Mouse (Mus musculus) embryonic facial prominence, embryonic 12.5 days (tissue): ENCODE measurements around the gene Sh2b2. TPM values are rescaled to one million over a fixed set of nuclear protein-coding genes. Genes with fewer than 3 reads are reported as not detected.

Experiments used
- ATAC-seq: fragments of 200-750 bp; cut with Nextera tagmentation; 2 replicates; pipeline ENCODE4 v1.8.0; 2017; ENCODE audit not compliant: insufficient number of reproducible peaks, insufficient read depth, low FRiP score, low TSS enrichment
- H3K27ac ChIP-seq: fragments of 300-500 bp; sonication (generic); 2 replicates; pipeline ENCODE4 v1.5.1; 2016; ENCODE audit warnings: mild to moderate bottlenecking
- H3K27me3 ChIP-seq: fragments of 300-500 bp; sonication (generic); 2 replicates; pipeline ENCODE4 v1.6.1; 2016; ENCODE audit warnings: mild to moderate bottlenecking, moderate library complexity
- H3K36me3 ChIP-seq: fragments of 300-500 bp; sonication (generic); 2 replicates; pipeline ENCODE4 v1.6.1; 2016; ENCODE audit warnings: mild to moderate bottlenecking
- H3K4me1 ChIP-seq: fragments of 300-500 bp; sonication (generic); 2 replicates; pipeline ENCODE4 v1.6.1; 2016
- H3K4me2 ChIP-seq: fragments of 300-500 bp; sonication (generic); replicated peaks from 2 replicates; pipeline ENCODE4 v1.6.1; 2016; ENCODE audit warnings: mild to moderate bottlenecking, moderate library complexity
- H3K4me3 ChIP-seq: fragments of 300-500 bp; sonication (generic); 2 replicates; pipeline ENCODE4 v1.5.1; 2016; ENCODE audit warnings: mild to moderate bottlenecking
- H3K9ac ChIP-seq: fragments of 300-500 bp; sonication (generic); 2 replicates; pipeline ENCODE4 v1.6.1; 2016; ENCODE audit warnings: mild to moderate bottlenecking, moderate library complexity
- H3K9me3 ChIP-seq: fragments of 300-500 bp; sonication (generic); 2 replicates; pipeline ENCODE4 v1.6.1; 2016; ENCODE audit warnings: mild to moderate bottlenecking, moderate library complexity
- WGBS: fragments of 180-500 bp; shearing (Covaris S2); methylation state at CpG from one replicate; pipeline ENCODE4 v1.1.7; 2016; 5-methylcytosine and 5-hydroxymethylcytosine counted together
- polyA plus RNA-seq: library from polyadenylated mRNA; unstranded; fragments of >200 nt; fragmentation: Nextera tagmentation; extraction: Ambion mirVana; gene quantifications from 2 replicates; pipeline ENCODE4 v1.2.1, GENCODE M21; 2016

Gene Sh2b2
- polyA plus RNA-seq, 1 experiment from 2014 or later, result 15.8 TPM

DNA sequence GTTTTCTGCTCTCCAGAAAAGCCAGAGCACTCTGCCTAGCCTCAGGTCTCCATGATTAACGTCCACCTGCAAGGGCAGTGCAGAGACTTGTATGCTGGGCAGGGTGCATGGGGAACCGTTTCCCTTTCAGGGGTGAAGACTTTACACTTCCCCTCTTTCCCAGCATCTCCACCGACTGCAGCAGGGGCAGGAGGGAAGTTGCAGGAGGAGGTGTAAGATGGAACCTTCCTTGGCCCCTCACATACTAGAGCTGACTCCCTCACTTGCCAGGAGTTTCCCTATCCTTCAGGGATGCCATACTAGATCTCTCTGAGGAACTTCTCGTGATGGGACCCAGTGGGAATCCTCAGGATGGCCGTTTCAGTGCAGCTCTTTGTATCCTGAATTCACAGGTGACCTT lies 35.8 kb downstream of the Sh2b2 start:
- Histone ChIP-seq H3K4me3 (no peak overlapping the region), H3K9ac (no peak overlapping the region), H3K27ac (no peak overlapping the region), H3K4me2 (no peak overlapping the region), H3K36me3 (no peaks in the 10 kb centered on the region), H3K27me3 (no peaks in the 10 kb centered on the region), H3K9me3 (0 out of 2 replicates have a peak, but pooled peaks cover 4% of the 10 kb centered on the region), H3K4me1 (no peaks in the 10 kb centered on the region)
- WGBS, result 83% methylated on average over 5 of the region's 5 CpGs
- no peak for ATAC-seq

DNA sequence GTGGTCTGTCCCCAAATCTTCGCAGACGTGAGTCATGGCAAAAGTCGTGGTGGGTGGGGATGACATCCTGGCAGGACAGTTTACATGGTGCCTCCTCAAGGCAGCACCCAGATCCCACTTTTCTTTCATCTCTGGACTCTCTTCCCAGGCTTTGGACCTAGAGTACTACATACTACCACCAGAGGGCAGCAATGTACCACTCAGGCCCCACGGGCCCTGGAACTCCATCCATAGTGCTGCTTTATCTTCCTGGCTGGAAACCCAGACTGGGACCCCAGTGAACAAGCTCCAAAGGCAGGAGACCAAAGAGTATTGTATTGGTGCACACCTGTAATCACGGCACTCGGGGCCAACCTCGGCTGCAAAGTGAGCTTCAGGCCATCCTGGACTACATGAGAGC lies 44.5 kb downstream of the Sh2b2 start:
- ATAC-seq, result peak; percentile 54; the same call in 1 of the 2 replicates
- no peak overlapping the region for H3K9ac ChIP-seq
- 32% methylated on average over 7 of the region's 7 CpGs for WGBS

DNA sequence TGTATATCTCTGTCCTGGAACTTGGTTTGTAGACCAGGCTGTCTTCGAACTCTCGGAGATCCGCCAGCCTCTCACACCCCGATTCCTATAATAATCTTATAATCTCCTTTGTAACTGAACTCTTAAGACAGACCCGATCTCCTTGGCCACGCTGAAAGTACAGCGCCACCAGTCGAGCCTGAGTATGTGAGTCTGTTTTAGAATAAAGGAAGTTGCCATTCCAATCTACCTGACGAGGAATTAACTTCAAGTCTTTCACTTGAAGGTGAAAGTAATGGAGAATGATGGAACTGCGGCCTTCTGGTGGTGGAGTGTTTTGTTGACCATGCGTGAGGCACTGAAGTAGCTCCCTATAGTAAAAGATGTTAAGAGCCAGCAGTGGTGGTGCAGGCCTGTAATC lies 46.8 kb downstream of the Sh2b2 start:
- peak overlapping the region; percentile 93 for H3K4me2 ChIP-seq
- no peak for ATAC-seq
- peak overlapping the region; percentile 97 for H3K4me3 ChIP-seq
- H3K27ac ChIP-seq, result no peak overlapping the region
- H3K9me3 ChIP-seq, result no peaks in the 10 kb centered on the region
- 34% methylated on average over 11 of the region's 11 CpGs for WGBS
- H3K4me1 ChIP-seq, result peaks cover 6% of the 10 kb centered on the region
- H3K27me3 ChIP-seq, result no peaks in the 10 kb centered on the region
- H3K36me3 ChIP-seq, result peaks cover 26% of the 10 kb centered on the region
- no peak overlapping the region for H3K9ac ChIP-seq

More for the DNA sequence above, 44.5 kb downstream of the Sh2b2 start:
- no peak overlapping the region for H3K4me2 ChIP-seq
- H3K4me1 ChIP-seq, result peaks cover 6% of the 10 kb centered on the region
- H3K4me3 ChIP-seq, result no peak overlapping the region
- no peak overlapping the region for H3K27ac ChIP-seq
- peaks cover 3% of the 10 kb centered on the region for H3K36me3 ChIP-seq
- H3K27me3 ChIP-seq, result no peaks in the 10 kb centered on the region
- no peaks in the 10 kb centered on the region for H3K9me3 ChIP-seq

DNA sequence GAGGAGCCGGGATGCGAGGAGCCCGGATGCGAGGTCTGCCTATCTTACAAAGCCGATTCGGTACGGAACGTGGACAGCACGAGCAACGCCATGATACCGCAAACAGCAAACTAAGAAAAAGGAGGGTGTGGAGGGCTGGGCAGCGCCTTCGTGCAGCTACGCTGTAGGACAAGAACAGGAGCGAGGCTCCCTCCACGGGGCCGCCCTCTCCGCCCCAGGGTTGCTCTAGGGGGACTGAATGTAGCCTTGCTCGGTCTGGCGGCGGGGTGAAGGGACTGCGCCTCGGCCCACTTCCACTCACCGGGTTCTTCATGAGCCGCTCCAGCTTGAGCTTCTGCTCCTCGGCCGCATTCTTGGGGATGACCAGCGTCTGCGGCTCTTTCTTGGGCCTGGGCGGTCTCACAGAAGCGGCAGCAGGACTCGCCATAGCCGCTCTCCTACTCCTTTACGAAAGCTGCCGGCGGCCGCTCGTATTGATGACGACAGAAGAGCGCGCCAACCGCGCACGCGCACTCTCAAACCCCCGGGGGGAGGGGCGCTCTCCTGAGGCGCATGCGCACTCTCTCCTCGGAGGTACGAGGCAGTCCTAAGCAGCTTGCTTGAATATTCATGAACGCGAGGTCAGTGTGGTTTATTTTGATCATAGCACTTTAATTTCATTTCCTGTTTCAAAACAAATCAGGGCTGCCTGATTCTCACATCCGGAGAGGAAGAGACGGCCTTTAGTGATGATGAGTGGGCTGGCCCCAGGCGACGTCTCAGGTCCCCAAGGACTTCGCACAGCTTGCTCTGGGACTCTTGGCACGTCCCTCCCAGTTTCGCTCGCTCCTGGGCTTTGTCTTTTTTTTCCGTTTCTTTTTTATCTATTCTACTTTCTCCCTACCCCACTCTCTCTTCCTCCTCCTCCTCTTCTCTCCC lies 47.6 kb downstream of the Sh2b2 start, which contains the start of gene Prkrip1:
Gene Prkrip1 (minus strand): TSS at position 490 of the 918 bp plus-strand sequence.
- no peaks in the 10 kb centered on the region for H3K9me3 ChIP-seq
- peak; percentile 80 for ATAC-seq
- H3K4me3 ChIP-seq, result peak within 1 kb of the TSS; percentile 97
- H3K4me1 ChIP-seq, result peaks cover 6% of the 10 kb centered on the region
- WGBS, result under 1% methylated on average over 62 of the region's 62 CpGs
- H3K27ac ChIP-seq, result peak within 1 kb of the TSS; percentile 74
- peak within 1 kb of the TSS; percentile 88 for H3K9ac ChIP-seq
- peaks cover 34% of the 10 kb centered on the region for H3K36me3 ChIP-seq
- no peaks in the 10 kb centered on the region for H3K27me3 ChIP-seq
- peak within 1 kb of the TSS; percentile 93 for H3K4me2 ChIP-seq

DNA sequence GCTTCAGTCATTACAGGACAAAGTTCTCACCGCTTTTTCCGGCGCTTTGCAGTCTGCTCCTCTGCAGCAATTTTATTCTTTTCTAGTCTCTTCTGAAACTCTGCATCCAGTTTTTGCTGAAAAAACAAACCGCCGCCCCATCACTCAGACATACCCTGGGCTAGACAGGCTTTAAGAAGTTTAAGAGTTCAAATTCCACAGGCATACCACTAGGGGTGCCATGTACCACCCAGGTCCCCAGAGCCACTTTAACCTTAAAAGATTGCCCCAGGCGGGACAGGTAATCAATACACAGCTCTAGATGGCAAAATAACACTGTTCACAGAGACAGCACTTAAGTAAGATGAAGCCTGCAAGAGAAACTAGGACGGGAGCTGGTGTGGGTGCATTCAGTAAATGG lies 54.5 kb downstream of the Sh2b2 start:
- Histone ChIP-seq H3K4me2 (no peak overlapping the region), H3K4me3 (no peak overlapping the region), H3K9ac (no peak overlapping the region), H3K27ac (no peak overlapping the region), H3K9me3 (no peaks in the 10 kb centered on the region), H3K36me3 (peaks cover 93% of the 10 kb centered on the region), H3K4me1 (no peaks in the 10 kb centered on the region), H3K27me3 (no peaks in the 10 kb centered on the region)
- ATAC-seq, result no peak
- WGBS, result 84% methylated on average over 7 of the region's 7 CpGs

DNA sequence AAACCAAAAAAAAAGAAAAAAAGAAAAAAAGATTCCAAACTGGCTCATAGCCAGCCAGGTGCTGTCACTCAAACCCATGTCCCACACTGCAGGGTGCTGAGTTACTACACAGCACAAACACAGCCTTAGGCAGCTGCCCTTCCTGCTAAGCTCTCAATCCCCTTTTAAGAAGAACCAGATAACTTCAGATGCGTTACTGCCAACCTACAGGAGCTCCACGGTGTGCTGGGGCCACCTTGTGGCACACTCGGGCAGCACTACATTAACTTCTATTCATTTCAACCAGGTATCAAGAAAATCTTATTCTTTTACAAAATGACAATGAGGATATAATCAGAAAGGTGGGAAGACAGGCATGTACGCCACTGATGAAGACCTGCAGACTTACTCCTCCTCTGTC lies 59.6 kb downstream of the Sh2b2 start:
- Histone ChIP-seq H3K4me2 (no peak overlapping the region), H3K4me1 (no peaks in the 10 kb centered on the region), H3K4me3 (no peak overlapping the region), H3K9me3 (no peaks in the 10 kb centered on the region), H3K9ac (no peak overlapping the region), H3K27me3 (no peaks in the 10 kb centered on the region), H3K36me3 (peaks cover 83% of the 10 kb centered on the region), H3K27ac (no peak overlapping the region)
- ATAC-seq, result no peak
- WGBS, result 47% methylated on average over 4 of the region's 4 CpGs

DNA sequence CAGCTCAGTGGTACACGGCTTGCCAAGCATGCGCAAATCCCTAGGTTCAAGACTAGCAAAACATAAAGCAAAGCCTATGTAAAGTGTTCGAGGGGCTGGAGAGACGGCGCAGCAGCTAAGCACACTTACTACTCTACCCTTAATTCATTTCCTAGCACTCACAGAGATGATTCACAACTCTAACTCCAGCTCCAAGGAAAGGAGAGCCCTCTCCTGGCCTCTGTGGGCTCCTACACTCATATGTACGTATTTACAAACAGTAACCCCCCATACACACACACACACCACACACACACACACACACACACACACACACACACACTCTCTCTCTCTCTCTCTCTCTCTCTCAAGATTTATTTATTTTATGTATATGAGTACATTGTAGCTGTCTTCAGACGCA lies 62.6 kb downstream of the Sh2b2 start:
- Histone ChIP-seq H3K27me3 (no peaks in the 10 kb centered on the region), H3K27ac (no peak overlapping the region), H3K4me3 (no peak overlapping the region), H3K36me3 (peaks cover 85% of the 10 kb centered on the region), H3K9me3 (no peaks in the 10 kb centered on the region), H3K4me1 (no peaks in the 10 kb centered on the region), H3K9ac (no peak overlapping the region), H3K4me2 (no peak overlapping the region)
- ATAC-seq, result no peak
- 89% methylated on average over 7 of the region's 7 CpGs for WGBS

DNA sequence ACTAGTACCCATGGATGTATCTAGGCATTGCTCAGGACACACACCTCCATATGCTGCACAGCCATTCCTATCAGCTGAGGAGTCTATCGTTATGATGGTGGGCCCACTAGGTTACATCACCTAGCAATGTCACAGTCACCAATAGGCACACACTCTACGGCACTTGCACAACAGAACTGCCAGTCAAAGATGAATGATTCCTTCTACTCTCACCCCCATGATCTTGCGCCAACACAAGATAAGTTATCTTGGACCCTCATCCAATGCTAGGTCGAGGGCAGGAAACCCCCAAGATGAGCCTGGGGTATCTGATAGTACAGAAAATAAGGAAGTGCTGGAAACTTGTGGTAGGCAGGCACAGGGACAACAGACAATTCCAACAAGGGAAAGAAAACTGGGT lies 63.5 kb downstream of the Sh2b2 start:
- 94% methylated on average over 4 of the region's 4 CpGs for WGBS
- Histone ChIP-seq H3K4me3 (no peak overlapping the region), H3K9ac (no peak overlapping the region), H3K27me3 (no peaks in the 10 kb centered on the region), H3K4me2 (no peak overlapping the region), H3K27ac (no peak overlapping the region), H3K9me3 (no peaks in the 10 kb centered on the region), H3K4me1 (no peaks in the 10 kb centered on the region), H3K36me3 (peaks cover 84% of the 10 kb centered on the region)
- ATAC-seq, result no peak

DNA sequence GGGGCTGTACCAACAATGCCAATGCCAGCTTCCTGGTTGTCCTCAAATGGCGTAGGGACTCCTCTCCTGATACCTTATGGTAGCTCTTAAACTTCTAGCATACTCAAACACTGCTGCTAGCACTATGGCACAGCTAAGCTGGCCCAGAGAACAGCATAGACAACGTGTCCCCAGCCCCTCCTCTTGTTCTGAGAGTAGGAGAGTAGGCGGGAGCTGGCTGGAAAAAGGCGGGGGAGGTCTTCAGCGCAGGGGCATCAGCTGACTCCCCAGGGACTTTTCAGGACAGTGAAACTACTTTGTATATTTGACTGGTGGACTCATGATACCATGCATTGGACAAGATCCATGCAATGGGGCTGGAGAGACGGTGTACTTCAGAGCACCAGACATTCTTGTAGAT lies 64.3 kb downstream of the Sh2b2 start:
- Histone ChIP-seq H3K36me3 (peaks cover 88% of the 10 kb centered on the region), H3K4me2 (no peak overlapping the region), H3K27ac (no peak overlapping the region), H3K9ac (no peak overlapping the region), H3K27me3 (no peaks in the 10 kb centered on the region), H3K4me1 (no peaks in the 10 kb centered on the region), H3K4me3 (no peak overlapping the region), H3K9me3 (no peaks in the 10 kb centered on the region)
- ATAC-seq, result no peak
- 85% methylated on average over 6 of the region's 6 CpGs for WGBS

DNA sequence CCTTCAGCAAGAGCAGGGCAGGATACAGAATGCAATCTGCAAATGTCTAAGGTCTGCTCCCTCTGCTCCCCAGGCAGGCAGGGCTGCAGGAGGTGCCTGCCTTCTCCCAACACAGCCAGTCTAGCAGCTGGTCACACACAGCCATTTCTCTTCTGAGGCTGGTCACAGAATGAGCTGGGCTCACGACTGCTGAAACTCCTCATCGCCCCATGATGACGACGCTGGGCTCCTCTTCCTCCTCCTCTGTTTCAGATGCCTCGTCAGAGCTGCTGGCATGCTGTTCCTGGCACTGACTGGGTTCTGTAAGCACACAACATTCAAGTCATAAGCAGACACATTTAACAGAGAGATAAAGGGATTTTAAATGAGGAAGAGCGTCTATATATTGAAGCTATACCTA lies 65.2 kb downstream of the Sh2b2 start:
- Histone ChIP-seq H3K4me1 (no peaks in the 10 kb centered on the region), H3K36me3 (peaks cover 83% of the 10 kb centered on the region), H3K9ac (no peak overlapping the region), H3K9me3 (no peaks in the 10 kb centered on the region), H3K27ac (no peak overlapping the region), H3K4me2 (no peak overlapping the region), H3K4me3 (no peak overlapping the region), H3K27me3 (no peaks in the 10 kb centered on the region)
- ATAC-seq, result no peak
- 87% methylated on average over 6 of the region's 6 CpGs for WGBS

DNA sequence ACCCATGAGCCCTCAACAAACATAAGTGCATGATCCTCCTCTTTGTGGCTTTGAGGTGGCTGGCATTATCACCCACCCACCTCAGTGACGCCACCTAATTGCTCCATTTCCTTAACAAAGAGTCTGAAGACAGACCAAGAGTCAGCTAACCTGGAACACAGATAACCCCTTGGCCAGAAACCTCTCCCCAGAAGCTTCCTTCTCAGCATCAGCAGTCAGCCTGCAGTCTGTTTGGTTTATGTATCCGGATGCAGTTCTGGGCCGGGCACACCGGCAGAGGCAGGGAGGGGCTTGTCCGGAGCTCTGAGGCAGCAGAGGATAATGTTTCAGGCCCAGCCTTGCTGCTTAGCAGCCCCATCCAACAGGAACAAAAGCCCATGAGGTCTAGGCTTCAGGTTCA lies 66.8 kb downstream of the Sh2b2 start:
- H3K36me3 ChIP-seq, result peaks cover 69% of the 10 kb centered on the region
- H3K9ac ChIP-seq, result no peak overlapping the region
- no peak overlapping the region for H3K4me3 ChIP-seq
- 72% methylated on average over 5 of the region's 5 CpGs for WGBS
- no peak for ATAC-seq
- H3K9me3 ChIP-seq, result no peaks in the 10 kb centered on the region
- no peaks in the 10 kb centered on the region for H3K27me3 ChIP-seq
- H3K4me2 ChIP-seq, result no peak overlapping the region
- H3K4me1 ChIP-seq, result no peaks in the 10 kb centered on the region
- no peak overlapping the region for H3K27ac ChIP-seq
